Mouse (Mus musculus): ENCODE results near the gene Cnnm1.

GRCm38 (mm10) chr19:43515668-43516396, 75.6 kb downstream of the Cnnm1 start:
- TF ChIP-seq CTCF (IDR thresholded peaks at IDR 0.05; ENCODE audit: extremely low read depth, insufficient read depth, low read length) (no peak), POLR2A (IDR thresholded peaks at IDR 0.05; ENCODE audit: extremely low read depth, insufficient read depth, low read length) (no peak)
